Mouse (Mus musculus) CH12.LX (cell line): ENCODE measurements around the gene Atp2a3. TPM values are rescaled to one million over a fixed set of nuclear protein-coding genes. Genes with fewer than 3 reads are reported as not detected.

Experiments used
- DNase-seq: peaks from one replicate; pipeline ENCODE4 v3.0.0-alpha.2; 2013; ENCODE audit errors: extremely low read depth
- H3K27ac ChIP-seq: 2 replicates; pipeline ENCODE4 v1.5.1; 2012; ENCODE audit warnings: low read depth, mild to moderate bottlenecking, control low read depth, moderate library complexity; ENCODE audit not compliant: insufficient read depth
- H3K27me3 ChIP-seq: replicated peaks from 2 replicates; pipeline ENCODE3; 2012; ENCODE audit warnings: inconsistent platforms
- H3K36me3 ChIP-seq, 2 experiments: replicated peaks in 1 of 2; 2 replicates each; pipeline versions ENCODE3 to v1.6.1; 2012; ENCODE audit warnings: inconsistent platforms in 1 of 2, low read length in 1 of 2, mild to moderate bottlenecking in 1 of 2, mixed read lengths in 1 of 2, moderate library complexity in 1 of 2; ENCODE audit not compliant: control insufficient read depth in 1 of 2, insufficient read depth in 1 of 2
- H3K4me1 ChIP-seq, 2 experiments: 2 replicates each; pipeline ENCODE4 v1.6.1; 2012; ENCODE audit warnings: inconsistent platforms in 1 of 2, moderate library complexity in 1 of 2; ENCODE audit not compliant: insufficient read depth in 2 of 2, control insufficient read depth in 1 of 2
- H3K4me2 ChIP-seq: 2 replicates; pipeline ENCODE4 v1.6.1; 2012; ENCODE audit warnings: low read depth, mild to moderate bottlenecking, control low read depth; ENCODE audit not compliant: poor library complexity, insufficient read depth, severe bottlenecking
- H3K4me3 ChIP-seq, 3 experiments: fragments of 150-350 bp in 1 of 3; sonication (generic) in 1 of 3; replicated peaks in 1 of 3; 2 replicates each; pipeline versions ENCODE3 to v1.5.1; 2011 to 2012; ENCODE audit warnings: low read depth in 2 of 3, low read length in 2 of 3, mild to moderate bottlenecking in 2 of 3, moderate library complexity in 2 of 3, control low read depth in 1 of 3, improper control_type of control experiment in 1 of 3, inconsistent platforms in 1 of 3, mixed read lengths in 1 of 3; ENCODE audit not compliant: poor library complexity in 1 of 3
- H3K79me2 ChIP-seq: replicated peaks from 2 replicates; pipeline ENCODE4 v1.6.1; 2012; ENCODE audit warnings: mild to moderate bottlenecking, moderate library complexity; ENCODE audit not compliant: control insufficient read depth, poor library complexity, insufficient read depth, severe bottlenecking; ENCODE audit errors: extremely low read depth
- H3K9ac ChIP-seq: 2 replicates; pipeline ENCODE4 v1.6.1; 2012; ENCODE audit warnings: low read depth, mild to moderate bottlenecking, control low read depth, moderate library complexity; ENCODE audit not compliant: insufficient read depth
- H3K9me3 ChIP-seq: replicated peaks from 2 replicates; pipeline ENCODE3; 2012; ENCODE audit warnings: low read length, inconsistent platforms, mixed read lengths
- BHLHE40 ChIP-seq: IDR thresholded peaks from 2 replicates; pipeline ENCODE4 v1.6.1; 2011; ENCODE audit warnings: mild to moderate bottlenecking, low read depth, low read length, improper control_type of control experiment
- CHD1 ChIP-seq: IDR thresholded peaks from 2 replicates; pipeline ENCODE4 v1.6.1; 2012; ENCODE audit warnings: low read depth, low read length, improper control_type of control experiment, inconsistent platforms
- CHD2 ChIP-seq: IDR thresholded peaks from 2 replicates; pipeline ENCODE4 v1.6.1; 2011; ENCODE audit warnings: low read length, improper control_type of control experiment
- CTCF ChIP-seq, 2 experiments: IDR thresholded peaks in 1 of 2; conservative IDR thresholded peaks in 1 of 2; 2 replicates each; pipeline ENCODE4 v1.5.1; 2011 to 2012; ENCODE audit warnings: low read depth in 2 of 2, low read length in 2 of 2, improper control_type of control experiment in 1 of 2, inconsistent platforms in 1 of 2, mild to moderate bottlenecking in 1 of 2, moderate library complexity in 1 of 2
- E2F4 ChIP-seq: IDR thresholded peaks from 2 replicates; pipeline ENCODE4 v1.6.1; 2011; ENCODE audit warnings: low read depth, low read length, improper control_type of control experiment; ENCODE audit not compliant: insufficient replicate concordance
- ELF1 ChIP-seq: IDR thresholded peaks from 2 replicates; pipeline ENCODE4 v1.6.1; 2014; ENCODE audit warnings: low read depth, mild to moderate bottlenecking, inconsistent platforms, low read length, improper control_type of control experiment
- EP300 ChIP-seq: IDR thresholded peaks from 2 replicates; pipeline ENCODE4 v1.6.1; 2011; ENCODE audit warnings: low read length, improper control_type of control experiment
- ETS1 ChIP-seq: conservative IDR thresholded peaks from 2 replicates; pipeline ENCODE4 v1.6.1; 2012; ENCODE audit warnings: low read depth, mild to moderate bottlenecking, inconsistent platforms, low read length, improper control_type of control experiment, moderate library complexity
- GABPA ChIP-seq: IDR thresholded peaks from 2 replicates; pipeline ENCODE4 v1.6.1; 2012; ENCODE audit warnings: low read depth, low read length, improper control_type of control experiment, inconsistent platforms; ENCODE audit not compliant: insufficient replicate concordance
- HCFC1 ChIP-seq: IDR thresholded peaks from 2 replicates; pipeline ENCODE4 v1.6.1; 2012; ENCODE audit warnings: low read depth, mild to moderate bottlenecking, inconsistent platforms, low read length, improper control_type of control experiment
- IRF4 ChIP-seq: IDR thresholded peaks from 2 replicates; pipeline ENCODE4 v1.6.1; 2014; ENCODE audit warnings: low read depth, mild to moderate bottlenecking, inconsistent platforms, low read length, improper control_type of control experiment
- JUN ChIP-seq: IDR thresholded peaks from 2 replicates; pipeline ENCODE4 v1.6.1; 2011; ENCODE audit warnings: low read depth, mild to moderate bottlenecking, low read length, improper control_type of control experiment, moderate library complexity; ENCODE audit not compliant: insufficient read depth
- JUND ChIP-seq: conservative IDR thresholded peaks from 2 replicates; pipeline ENCODE4 v1.6.1; 2011; ENCODE audit warnings: low read depth, low read length, improper control_type of control experiment
- KAT2A ChIP-seq: IDR thresholded peaks from 2 replicates; pipeline ENCODE4 v1.6.1; 2012; ENCODE audit warnings: low read length, improper control_type of control experiment, inconsistent platforms; ENCODE audit not compliant: insufficient replicate concordance
- MAFK ChIP-seq: IDR thresholded peaks from 2 replicates; pipeline ENCODE4 v1.6.1; 2011; ENCODE audit warnings: low read length, improper control_type of control experiment; ENCODE audit not compliant: insufficient replicate concordance
- MAX ChIP-seq: IDR thresholded peaks from 2 replicates; pipeline ENCODE4 v1.6.1; 2011; ENCODE audit warnings: low read length, improper control_type of control experiment
- MEF2A ChIP-seq: IDR thresholded peaks from 2 replicates; pipeline ENCODE4 v1.6.1; 2014; ENCODE audit warnings: low read depth, mild to moderate bottlenecking, inconsistent platforms, low read length, improper control_type of control experiment, borderline replicate concordance
- MXI1 ChIP-seq: IDR thresholded peaks from 2 replicates; pipeline ENCODE4 v1.6.1; 2011; ENCODE audit warnings: mild to moderate bottlenecking, low read depth, low read length, improper control_type of control experiment
- MYC ChIP-seq: IDR thresholded peaks from 2 replicates; pipeline ENCODE4 v1.6.1; 2011; ENCODE audit warnings: low read depth, mild to moderate bottlenecking, improper control_type of control experiment, low read length
- NELFE ChIP-seq: IDR thresholded peaks from 2 replicates; pipeline ENCODE4 v1.6.1; 2011; ENCODE audit warnings: low read depth, low read length, improper control_type of control experiment
- PAX5 ChIP-seq: IDR thresholded peaks from 2 replicates; pipeline ENCODE4 v1.6.1; 2012; ENCODE audit warnings: low read length, inconsistent platforms, mixed read lengths
- POLR2A ChIP-seq: IDR thresholded peaks from 2 replicates; pipeline ENCODE4 v1.6.1; 2011; ENCODE audit warnings: low read depth, mild to moderate bottlenecking, improper control_type of control experiment, low read length
- RAD21 ChIP-seq: IDR thresholded peaks from 2 replicates; pipeline ENCODE4 v1.6.1; 2011; ENCODE audit warnings: low read depth, mild to moderate bottlenecking, low read length, improper control_type of control experiment, moderate library complexity
- RCOR1 ChIP-seq: conservative IDR thresholded peaks from 2 replicates; pipeline ENCODE4 v1.6.1; 2012; ENCODE audit warnings: low read depth, mild to moderate bottlenecking, inconsistent platforms, low read length, improper control_type of control experiment
- SIN3A ChIP-seq: IDR thresholded peaks from 2 replicates; pipeline ENCODE4 v1.6.1; 2012; ENCODE audit warnings: low read length, improper control_type of control experiment, inconsistent platforms
- SMC3 ChIP-seq: IDR thresholded peaks from 2 replicates; pipeline ENCODE4 v1.6.1; 2011; ENCODE audit warnings: low read depth, low read length, improper control_type of control experiment
- TBP ChIP-seq: conservative IDR thresholded peaks from 2 replicates; pipeline ENCODE4 v1.6.1; 2011; ENCODE audit warnings: low read depth, low read length, improper control_type of control experiment
- TCF12 ChIP-seq: IDR thresholded peaks from 2 replicates; pipeline ENCODE4 v1.6.1; 2014; ENCODE audit warnings: low read depth, mild to moderate bottlenecking, inconsistent platforms, low read length, improper control_type of control experiment
- UBTF ChIP-seq: IDR thresholded peaks from 2 replicates; pipeline ENCODE4 v1.6.1; 2012; ENCODE audit warnings: low read depth, mild to moderate bottlenecking, inconsistent platforms, low read length, improper control_type of control experiment, moderate library complexity
- ZC3H11A ChIP-seq: IDR thresholded peaks from 2 replicates; pipeline ENCODE4 v1.6.1; 2012; ENCODE audit warnings: low read depth, mild to moderate bottlenecking, inconsistent platforms, low read length, improper control_type of control experiment
- ZKSCAN1 ChIP-seq: IDR thresholded peaks from 2 replicates; pipeline ENCODE4 v1.6.1; 2012; ENCODE audit warnings: low read depth, inconsistent platforms, low read length, improper control_type of control experiment, borderline replicate concordance
- ZMIZ1 ChIP-seq: IDR thresholded peaks from 2 replicates; pipeline ENCODE4 v1.6.1; 2012; ENCODE audit warnings: low read depth, mild to moderate bottlenecking, inconsistent platforms, low read length, improper control_type of control experiment
- ZNF384 ChIP-seq: IDR thresholded peaks from 2 replicates; pipeline ENCODE4 v1.6.1; 2012; ENCODE audit warnings: low read depth, low read length, improper control_type of control experiment, inconsistent platforms
- dilution Hi-C: fragments of 300-500 bp; cut with MboI; formaldehyde crosslinking; loops from 2 replicates; pipeline ENCODE4 v1.14.3; 2020; ENCODE audit warnings: low sequenced_read_pairs; ENCODE audit not compliant: extremely low pct_unique_long_range_greater_than_20kb, extremely low pct_ligation_motif_present
- in situ Hi-C: fragments of 300-500 bp; cut with MboI; formaldehyde crosslinking; loops from 3 replicates; pipeline ENCODE4 v1.14.3; 2019; ENCODE audit warnings: low sequenced_read_pairs, low pct_ligation_motif_present, low pct_unique_long_range_greater_than_20kb, mixed read lengths
- polyA plus RNA-seq: library from polyadenylated mRNA; unstranded; fragments of >175 nt; gene quantifications from 2 replicates; pipeline ENCODE4 v1.2.1, GENCODE M21; 2012; ENCODE audit warnings: low read depth; ENCODE audit not compliant: insufficient read length
- total RNA-seq, 2 experiments: library from RNA; depleted of rRNA; stranded (reverse); fragments of 300-350 nt in 1 of 2; fragments of >200 nt in 1 of 2; gene quantifications; 2 replicates each; pipeline ENCODE4 v1.2.3; 2012 to 2014

The Atp2a3 gene
- total and polyA plus RNA-seq, 3 experiments = 61.4 to 279 (median 218) TPM

DNA sequence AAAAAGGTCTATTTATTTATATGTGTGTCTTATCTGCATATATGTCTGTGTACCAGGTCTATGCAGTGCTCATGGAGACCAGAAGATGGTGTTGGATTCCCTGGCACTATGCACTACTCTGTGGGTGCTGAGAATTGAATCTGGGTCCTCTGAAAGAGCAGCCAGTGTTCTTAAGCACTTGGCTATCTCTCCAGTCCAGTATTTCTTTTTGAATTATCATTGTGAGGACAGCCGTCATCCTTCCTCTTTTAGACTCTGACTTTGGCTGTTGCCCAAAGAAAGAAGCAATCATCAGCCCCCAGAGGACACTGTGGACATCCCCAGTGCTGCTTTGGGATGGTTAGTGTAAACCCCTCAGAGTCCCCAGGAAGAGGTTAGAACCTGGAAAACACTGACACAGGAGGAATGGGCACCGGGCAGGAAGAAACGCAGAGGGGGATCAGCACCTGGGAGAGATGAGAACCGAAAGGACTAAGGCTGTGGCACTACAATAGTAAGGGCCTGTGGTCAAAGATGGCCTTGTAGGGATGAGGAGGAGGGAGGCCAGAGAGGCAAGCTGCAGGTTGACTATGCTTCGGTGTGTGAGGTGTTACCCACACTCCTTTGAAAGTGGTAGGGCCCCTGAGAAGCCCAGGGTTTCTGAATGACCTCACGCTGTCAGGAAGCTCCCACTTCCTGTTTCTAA is 15.0 kb upstream of the Atp2a3 start (continued):
- TF ChIP-seq TBP = no peak
- TF ChIP-seq SIN3A = no peak
- TF ChIP-seq GABPA = no peak
- TF ChIP-seq MYC = no peak
- 0 out of 2 replicates have a peak, but pooled peaks have one; percentile 4 for TF ChIP-seq UBTF
- no peak for TF ChIP-seq POLR2A
- peak; percentile 52 for TF ChIP-seq RAD21
- TF ChIP-seq KAT2A = peak; percentile 56; the same call in 1 of the 2 replicates
- peak; percentile 41 for TF ChIP-seq SMC3
- no peak for TF ChIP-seq ZC3H11A
- TF ChIP-seq MEF2A = peak; percentile 99
- TF ChIP-seq MXI1 = no peak
- peak; percentile 91 for TF ChIP-seq IRF4
- no peak for TF ChIP-seq ZMIZ1
- peak; percentile 43; the same call in 1 of the 2 replicates for TF ChIP-seq CHD2
- peak; percentile 31; the same call in 1 of the 2 replicates for TF ChIP-seq RCOR1
- TF ChIP-seq MAX = no peak
- TF ChIP-seq, all 38 proteins: peak for 21

DNA sequence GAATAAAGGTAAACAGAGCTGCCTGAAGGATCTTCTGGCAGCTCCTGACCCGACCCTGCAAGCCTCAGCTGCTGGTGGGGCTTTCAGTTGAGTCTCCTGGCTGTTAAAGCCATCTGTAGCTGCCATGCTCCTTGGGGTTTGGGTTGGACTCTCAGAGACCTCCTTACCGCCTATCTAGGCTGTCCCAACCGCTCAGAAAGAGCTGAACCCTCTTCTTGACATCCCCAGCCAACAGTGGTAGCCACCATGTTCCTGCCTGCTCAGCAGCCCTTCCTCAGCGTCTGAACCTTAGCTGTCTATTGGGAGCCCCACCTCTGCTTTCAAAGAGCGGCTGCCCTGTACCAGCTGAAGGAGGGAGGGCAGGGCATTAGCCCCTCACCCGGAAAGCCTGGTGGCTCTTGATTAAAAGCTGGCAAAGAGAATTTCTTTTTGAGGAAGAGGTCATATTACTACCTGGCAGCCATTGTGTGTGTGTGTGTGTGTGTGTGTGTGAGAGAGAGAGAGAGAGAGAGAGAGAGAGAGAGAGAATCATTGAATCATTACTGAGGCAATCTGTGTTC is 14.3 kb upstream of the Atp2a3 start:
- Histone ChIP-seq H3K9ac (0 out of 2 replicates have a peak overlapping the region, but pooled peaks have one; percentile 1), H3K36me3 (no peaks in the 10 kb centered on the region), H3K4me3 (no peak overlapping the region), H3K27ac (peak overlapping the region; percentile 87), H3K27me3 (no peaks in the 10 kb centered on the region), H3K4me2 (0 out of 2 replicates have a peak overlapping the region, but pooled peaks have one; percentile 29), H3K79me2 (no peaks in the 10 kb centered on the region), H3K4me1 (peaks cover 39 to 67% of the 10 kb centered on the region in 2 experiments), H3K9me3 (peaks cover 17% of the 10 kb centered on the region)
- dilution Hi-C loops = no loop called here
- no peak for DNase-seq
- in situ Hi-C loops = no loop called here
- TF ChIP-seq CHD2 = no peak
- 0 out of 2 replicates have a peak, but pooled peaks have one; percentile 21 for TF ChIP-seq MAFK
- TF ChIP-seq JUN = no peak
- no peak for TF ChIP-seq EP300
- TF ChIP-seq UBTF = 0 out of 2 replicates have a peak, but pooled peaks have one; percentile 2
- TF ChIP-seq E2F4 = no peak
- TF ChIP-seq ETS1 = no peak
- TF ChIP-seq BHLHE40 = no peak
- TF ChIP-seq RCOR1 = no peak
- TF ChIP-seq PAX5 = no peak
- 0 out of 2 replicates have a peak, but pooled peaks have one; percentile 9 for TF ChIP-seq NELFE
- TF ChIP-seq RAD21 = no peak; the same call in 1 of the 2 replicates
- TF ChIP-seq ZNF384 = no peak
- 0 out of 2 replicates have a peak, but pooled peaks have one; percentile 50 for TF ChIP-seq MXI1
- peak; percentile 89; the same call in 1 of the 2 replicates for TF ChIP-seq MEF2A
- TF ChIP-seq TBP = peak; percentile 55; the same call in 1 of the 2 replicates
- peak; percentile 23; the same call in 1 of the 2 replicates for TF ChIP-seq CHD1
- TF ChIP-seq TCF12 = no peak
- TF ChIP-seq ZKSCAN1 = no peak
- TF ChIP-seq CTCF (conservative IDR thresholded peaks at IDR 0.05 in 1 of 2, IDR thresholded peaks at IDR 0.05 in 1 of 2; ENCODE audit: low read depth in 2 of 2, low read length in 2 of 2) = no peak
- no peak; the same call in 1 of the 2 replicates for TF ChIP-seq HCFC1
- TF ChIP-seq SIN3A = no peak; the same call in 1 of the 2 replicates
- TF ChIP-seq KAT2A = no peak
- no peak for TF ChIP-seq IRF4
- no peak for TF ChIP-seq ZC3H11A
- no peak for TF ChIP-seq SMC3
- TF ChIP-seq JUND = no peak
- no peak for TF ChIP-seq POLR2A
- TF ChIP-seq ELF1 = no peak
